Mouse (Mus musculus): ENCODE results near the gene Ccdc167. TPM values are rescaled to one million over a fixed set of nuclear protein-coding genes. Genes with fewer than 3 reads are reported as not detected.
A peak's percentile ranks its signal among the peaks of the same experiment; 100 is the strongest.

The Ccdc167 gene
- total RNA-seq, 1 experiment = 13.4 TPM

DNA sequence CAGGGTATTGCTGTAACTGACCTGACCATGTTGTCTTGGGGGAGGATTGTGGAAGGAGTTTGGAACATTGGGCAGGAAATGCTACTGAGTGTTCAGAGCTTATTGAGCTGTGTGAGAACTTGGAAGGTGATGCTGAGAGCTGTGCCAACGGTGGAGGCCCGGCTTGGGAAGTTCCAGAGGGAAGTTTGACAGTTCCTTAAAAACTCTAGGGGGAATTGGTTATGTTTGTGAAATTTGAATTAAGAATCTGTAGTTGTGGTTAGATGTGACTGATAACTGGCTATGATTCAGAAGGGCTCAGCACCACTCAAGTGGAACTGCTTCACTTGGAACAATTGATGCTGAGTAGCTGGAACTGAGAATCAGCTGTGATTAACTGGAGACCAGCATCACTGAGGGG, 45.8 kb downstream of the Ccdc167 start:
- peaks cover 33% of the 10 kb centered on the region for H3K36me3 ChIP-seq (ENCODE audit: control insufficient read depth, insufficient read depth, low read length, poor library complexity, severe bottlenecking)
- H3K27ac ChIP-seq (ENCODE audit: insufficient read depth, low read depth, low read length, poor library complexity, severe bottlenecking) = no peak overlapping the region
- in situ Hi-C loops (cut with MboI; ENCODE audit: low sequenced_read_pairs in 2 of 2, unreplicated experiment in 2 of 2) = no loop called here
- DNase-seq (ENCODE audit: low read depth, low spot score) = no peak
- H3K4me3 ChIP-seq (ENCODE audit: insufficient read depth in 1 of 2, low read depth in 1 of 2, low read length in 2 of 2, poor library complexity in 1 of 2, severe bottlenecking in 1 of 2) = no peak overlapping the region
- TF ChIP-seq CHD2 (IDR thresholded peaks at IDR 0.05; ENCODE audit: low read depth, low read length) (no peak), MAFK (IDR thresholded peaks at IDR 0.05; ENCODE audit: insufficient read depth, low read depth, low read length) (no peak), ZNF384 (IDR thresholded peaks at IDR 0.05; ENCODE audit: low read depth, low read length) (no peak), ZC3H11A (IDR thresholded peaks at IDR 0.05; ENCODE audit: borderline replicate concordance, low read depth, low read length) (no peak), HCFC1 (IDR thresholded peaks at IDR 0.05; ENCODE audit: borderline replicate concordance, insufficient read depth, low read length) (no peak)
- no peaks in the 10 kb centered on the region for H3K9me3 ChIP-seq (ENCODE audit: control insufficient read depth, insufficient read depth, low read depth, low read length)
- H3K9ac ChIP-seq (ENCODE audit: insufficient read depth, low read depth, low read length, poor library complexity, severe bottlenecking) = no peak overlapping the region
- H3K4me1 ChIP-seq (ENCODE audit: control insufficient read depth in 2 of 2, insufficient read depth in 2 of 2, low read length in 2 of 2, poor library complexity in 1 of 2) = peaks cover 4 to 7% of the 10 kb centered on the region in 2 experiments; a peak in 2 of 4 replicates

- H3K36me3 ChIP-seq (ENCODE audit: control insufficient read depth, insufficient read depth, low read length, poor library complexity, severe bottlenecking) = peaks cover 24% of the 10 kb centered on the region
- no peaks in the 10 kb centered on the region for H3K9me3 ChIP-seq (ENCODE audit: control insufficient read depth, insufficient read depth, low read depth, low read length)
- H3K4me1 ChIP-seq (ENCODE audit: control insufficient read depth in 2 of 2, insufficient read depth in 2 of 2, low read length in 2 of 2, poor library complexity in 1 of 2) = peaks cover 4 to 7% of the 10 kb centered on the region in 2 experiments; a peak in 2 of 4 replicates
- no peak overlapping the region for H3K27ac ChIP-seq (ENCODE audit: insufficient read depth, low read depth, low read length, poor library complexity, severe bottlenecking)
- in situ Hi-C loops (cut with MboI; ENCODE audit: low sequenced_read_pairs in 2 of 2, unreplicated experiment in 2 of 2) = no loop called here
- no peak overlapping the region for H3K4me3 ChIP-seq (ENCODE audit: insufficient read depth in 1 of 2, low read depth in 1 of 2, low read length in 2 of 2, poor library complexity in 1 of 2, severe bottlenecking in 1 of 2)
- TF ChIP-seq ZNF384 (IDR thresholded peaks at IDR 0.05; ENCODE audit: low read depth, low read length) (no peak), HCFC1 (IDR thresholded peaks at IDR 0.05; ENCODE audit: borderline replicate concordance, insufficient read depth, low read length) (no peak), MAFK (IDR thresholded peaks at IDR 0.05; ENCODE audit: insufficient read depth, low read depth, low read length) (no peak), CHD2 (IDR thresholded peaks at IDR 0.05; ENCODE audit: low read depth, low read length) (no peak), ZC3H11A (IDR thresholded peaks at IDR 0.05; ENCODE audit: borderline replicate concordance, low read depth, low read length) (no peak)
- H3K9ac ChIP-seq (ENCODE audit: insufficient read depth, low read depth, low read length, poor library complexity, severe bottlenecking) = no peak overlapping the region
- DNase-seq (ENCODE audit: low read depth, low spot score) = no peak
These were observed 46.9 kb downstream of the Ccdc167 start for GRCm38 (mm10) chr17:29669936-29670335.

DNA sequence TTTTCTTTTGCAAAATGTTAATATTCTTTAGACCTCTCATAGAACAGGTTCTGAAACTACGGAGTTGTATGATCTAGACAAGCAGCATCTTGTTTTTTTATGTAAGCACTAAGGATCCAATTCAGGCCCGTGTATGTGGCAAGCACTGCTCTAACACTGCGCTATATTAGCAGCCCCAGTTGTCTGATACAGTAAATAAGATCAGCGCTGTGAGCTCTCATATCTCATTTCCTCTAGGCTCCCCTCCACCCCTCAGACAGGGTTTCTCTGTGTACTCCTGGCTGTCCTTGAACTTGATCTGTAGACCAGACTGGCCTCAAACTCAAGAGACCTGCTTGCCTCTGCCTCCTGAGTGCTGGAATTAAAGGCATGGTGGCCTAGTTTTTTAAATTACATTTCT, 47.8 kb downstream of the Ccdc167 start:
- in situ Hi-C loops (cut with MboI; ENCODE audit: low sequenced_read_pairs in 2 of 2, unreplicated experiment in 2 of 2) = no loop called here
- TF ChIP-seq HCFC1 (IDR thresholded peaks at IDR 0.05; ENCODE audit: borderline replicate concordance, insufficient read depth, low read length) = no peak
- TF ChIP-seq ZC3H11A (IDR thresholded peaks at IDR 0.05; ENCODE audit: borderline replicate concordance, low read depth, low read length) = no peak
- no peak for TF ChIP-seq ZNF384 (IDR thresholded peaks at IDR 0.05; ENCODE audit: low read depth, low read length)
- TF ChIP-seq MAFK (IDR thresholded peaks at IDR 0.05; ENCODE audit: insufficient read depth, low read depth, low read length) = no peak
- Histone ChIP-seq H3K4me3 (ENCODE audit: insufficient read depth in 1 of 2, low read depth in 1 of 2, low read length in 2 of 2, poor library complexity in 1 of 2, severe bottlenecking in 1 of 2) (no peak overlapping the region), H3K4me1 (ENCODE audit: control insufficient read depth in 2 of 2, insufficient read depth in 2 of 2, low read length in 2 of 2, poor library complexity in 1 of 2) (peaks cover 4 to 7% of the 10 kb centered on the region in 2 experiments; a peak in 2 of 4 replicates), H3K27ac (ENCODE audit: insufficient read depth, low read depth, low read length, poor library complexity, severe bottlenecking) (no peak overlapping the region), H3K36me3 (ENCODE audit: control insufficient read depth, insufficient read depth, low read length, poor library complexity, severe bottlenecking) (peaks cover 22% of the 10 kb centered on the region), H3K9me3 (ENCODE audit: control insufficient read depth, insufficient read depth, low read depth, low read length) (no peaks in the 10 kb centered on the region), H3K9ac (ENCODE audit: insufficient read depth, low read depth, low read length, poor library complexity, severe bottlenecking) (no peak overlapping the region)
- no peak for DNase-seq (ENCODE audit: low read depth, low spot score)

DNA sequence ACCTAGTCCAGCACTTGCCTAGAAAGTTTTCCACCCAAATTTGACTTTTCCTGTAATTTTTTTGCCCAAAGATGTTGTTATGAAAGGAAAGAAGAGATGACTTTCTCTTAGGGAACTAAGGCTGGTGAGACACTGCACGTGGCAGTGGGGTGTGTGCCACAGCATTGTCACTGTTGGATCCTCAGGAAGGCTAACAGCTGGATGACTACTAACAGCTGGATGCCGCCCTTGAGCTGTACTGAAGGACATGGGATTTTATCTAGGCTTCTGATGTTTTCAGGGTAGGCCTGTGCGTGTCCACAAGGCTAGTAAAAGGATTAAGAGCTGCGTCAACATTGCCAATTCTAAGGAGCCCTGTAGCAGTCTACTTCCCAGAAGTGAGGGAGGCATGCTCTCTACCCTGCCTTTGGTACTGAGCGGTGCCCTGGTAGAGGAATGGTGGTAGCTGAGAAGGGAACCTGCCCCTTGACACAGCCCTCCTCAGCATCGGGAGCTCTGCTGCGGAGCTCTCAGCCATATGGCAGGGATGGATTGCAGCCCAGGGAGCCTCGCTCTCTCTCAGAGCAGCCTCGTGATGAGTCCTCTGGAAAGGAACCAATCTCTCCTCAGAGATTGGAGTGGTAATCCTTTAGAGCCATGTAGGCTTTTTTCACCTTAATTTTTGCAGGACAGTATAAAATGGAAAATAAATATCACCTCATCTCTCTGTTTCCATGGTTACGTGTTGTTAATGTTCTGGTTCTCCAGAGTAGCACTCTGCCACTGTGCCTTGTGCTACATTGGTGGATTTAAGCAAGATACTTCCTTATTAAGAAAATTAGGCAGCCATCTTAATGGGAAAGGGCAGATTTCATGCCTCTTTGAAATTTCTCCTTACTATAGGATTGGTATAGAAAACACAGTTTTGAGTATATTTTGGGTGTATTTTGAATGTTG, 48.5 kb downstream of the Ccdc167 start:
- TF ChIP-seq CHD2 (IDR thresholded peaks at IDR 0.05; ENCODE audit: low read depth, low read length) (no peak), MAFK (IDR thresholded peaks at IDR 0.05; ENCODE audit: insufficient read depth, low read depth, low read length) (no peak), ZNF384 (IDR thresholded peaks at IDR 0.05; ENCODE audit: low read depth, low read length) (no peak), ZC3H11A (IDR thresholded peaks at IDR 0.05; ENCODE audit: borderline replicate concordance, low read depth, low read length) (no peak), HCFC1 (IDR thresholded peaks at IDR 0.05; ENCODE audit: borderline replicate concordance, insufficient read depth, low read length) (no peak)
- in situ Hi-C loops (cut with MboI; ENCODE audit: low sequenced_read_pairs in 2 of 2, unreplicated experiment in 2 of 2) = no loop called here
- H3K36me3 ChIP-seq (ENCODE audit: control insufficient read depth, insufficient read depth, low read length, poor library complexity, severe bottlenecking) = peaks cover 18% of the 10 kb centered on the region; the same call in 1 of the 2 replicates

More for the DNA sequence above, 48.5 kb downstream of the Ccdc167 start:
- no peak for DNase-seq (ENCODE audit: low read depth, low spot score)
- Histone ChIP-seq H3K27ac (ENCODE audit: insufficient read depth, low read depth, low read length, poor library complexity, severe bottlenecking) (no peak overlapping the region), H3K9me3 (ENCODE audit: control insufficient read depth, insufficient read depth, low read depth, low read length) (no peaks in the 10 kb centered on the region), H3K4me1 (ENCODE audit: control insufficient read depth in 2 of 2, insufficient read depth in 2 of 2, low read length in 2 of 2, poor library complexity in 1 of 2) (peaks cover 4 to 7% of the 10 kb centered on the region in 2 experiments; a peak in 2 of 4 replicates), H3K4me3 (ENCODE audit: insufficient read depth in 1 of 2, low read depth in 1 of 2, low read length in 2 of 2, poor library complexity in 1 of 2, severe bottlenecking in 1 of 2) (no peak overlapping the region), H3K9ac (ENCODE audit: insufficient read depth, low read depth, low read length, poor library complexity, severe bottlenecking) (peak overlapping the region; percentile 56; the same call in 1 of the 2 replicates)
